Mouse (Mus musculus) CH12.LX (cell line): ENCODE measurements around the gene Igll1. TPM values are rescaled to one million over a fixed set of nuclear protein-coding genes. Genes with fewer than 3 reads are reported as not detected.

ENCODE experiments used
- DNase-seq: peaks from one replicate; pipeline ENCODE4 v3.0.0-alpha.2; 2013; ENCODE audit errors: extremely low read depth
- H3K27ac ChIP-seq: 2 replicates; pipeline ENCODE4 v1.5.1; 2012; ENCODE audit warnings: low read depth, mild to moderate bottlenecking, control low read depth, moderate library complexity; ENCODE audit not compliant: insufficient read depth
- H3K27me3 ChIP-seq: replicated peaks from 2 replicates; pipeline ENCODE3; 2012; ENCODE audit warnings: inconsistent platforms
- H3K36me3 ChIP-seq, 2 experiments: replicated peaks in 1 of 2; 2 replicates each; pipeline versions ENCODE3 to v1.6.1; 2012; ENCODE audit warnings: inconsistent platforms in 1 of 2, low read length in 1 of 2, mild to moderate bottlenecking in 1 of 2, mixed read lengths in 1 of 2, moderate library complexity in 1 of 2; ENCODE audit not compliant: control insufficient read depth in 1 of 2, insufficient read depth in 1 of 2
- H3K4me1 ChIP-seq, 2 experiments: 2 replicates each; pipeline ENCODE4 v1.6.1; 2012; ENCODE audit warnings: inconsistent platforms in 1 of 2, moderate library complexity in 1 of 2; ENCODE audit not compliant: insufficient read depth in 2 of 2, control insufficient read depth in 1 of 2
- H3K4me2 ChIP-seq: 2 replicates; pipeline ENCODE4 v1.6.1; 2012; ENCODE audit warnings: low read depth, mild to moderate bottlenecking, control low read depth; ENCODE audit not compliant: poor library complexity, insufficient read depth, severe bottlenecking
- H3K4me3 ChIP-seq, 3 experiments: fragments of 150-350 bp in 1 of 3; sonication (generic) in 1 of 3; replicated peaks in 1 of 3; 2 replicates each; pipeline versions ENCODE3 to v1.5.1; 2011 to 2012; ENCODE audit warnings: low read depth in 2 of 3, low read length in 2 of 3, mild to moderate bottlenecking in 2 of 3, moderate library complexity in 2 of 3, control low read depth in 1 of 3, improper control_type of control experiment in 1 of 3, inconsistent platforms in 1 of 3, mixed read lengths in 1 of 3; ENCODE audit not compliant: poor library complexity in 1 of 3
- H3K79me2 ChIP-seq: replicated peaks from 2 replicates; pipeline ENCODE4 v1.6.1; 2012; ENCODE audit warnings: mild to moderate bottlenecking, moderate library complexity; ENCODE audit not compliant: control insufficient read depth, poor library complexity, insufficient read depth, severe bottlenecking; ENCODE audit errors: extremely low read depth
- H3K9ac ChIP-seq: 2 replicates; pipeline ENCODE4 v1.6.1; 2012; ENCODE audit warnings: low read depth, mild to moderate bottlenecking, control low read depth, moderate library complexity; ENCODE audit not compliant: insufficient read depth
- H3K9me3 ChIP-seq: replicated peaks from 2 replicates; pipeline ENCODE3; 2012; ENCODE audit warnings: low read length, inconsistent platforms, mixed read lengths
- BHLHE40 ChIP-seq: IDR thresholded peaks from 2 replicates; pipeline ENCODE4 v1.6.1; 2011; ENCODE audit warnings: mild to moderate bottlenecking, low read depth, low read length, improper control_type of control experiment
- CHD2 ChIP-seq: IDR thresholded peaks from 2 replicates; pipeline ENCODE4 v1.6.1; 2011; ENCODE audit warnings: low read length, improper control_type of control experiment
- CTCF ChIP-seq, 2 experiments: IDR thresholded peaks in 1 of 2; conservative IDR thresholded peaks in 1 of 2; 2 replicates each; pipeline ENCODE4 v1.5.1; 2011 to 2012; ENCODE audit warnings: low read depth in 2 of 2, low read length in 2 of 2, improper control_type of control experiment in 1 of 2, inconsistent platforms in 1 of 2, mild to moderate bottlenecking in 1 of 2, moderate library complexity in 1 of 2
- E2F4 ChIP-seq: IDR thresholded peaks from 2 replicates; pipeline ENCODE4 v1.6.1; 2011; ENCODE audit warnings: low read depth, low read length, improper control_type of control experiment; ENCODE audit not compliant: insufficient replicate concordance
- EP300 ChIP-seq: IDR thresholded peaks from 2 replicates; pipeline ENCODE4 v1.6.1; 2011; ENCODE audit warnings: low read length, improper control_type of control experiment
- ETS1 ChIP-seq: conservative IDR thresholded peaks from 2 replicates; pipeline ENCODE4 v1.6.1; 2012; ENCODE audit warnings: low read depth, mild to moderate bottlenecking, inconsistent platforms, low read length, improper control_type of control experiment, moderate library complexity
- GABPA ChIP-seq: IDR thresholded peaks from 2 replicates; pipeline ENCODE4 v1.6.1; 2012; ENCODE audit warnings: low read depth, low read length, improper control_type of control experiment, inconsistent platforms; ENCODE audit not compliant: insufficient replicate concordance
- HCFC1 ChIP-seq: IDR thresholded peaks from 2 replicates; pipeline ENCODE4 v1.6.1; 2012; ENCODE audit warnings: low read depth, mild to moderate bottlenecking, inconsistent platforms, low read length, improper control_type of control experiment
- IRF4 ChIP-seq: IDR thresholded peaks from 2 replicates; pipeline ENCODE4 v1.6.1; 2014; ENCODE audit warnings: low read depth, mild to moderate bottlenecking, inconsistent platforms, low read length, improper control_type of control experiment
- JUN ChIP-seq: IDR thresholded peaks from 2 replicates; pipeline ENCODE4 v1.6.1; 2011; ENCODE audit warnings: low read depth, mild to moderate bottlenecking, low read length, improper control_type of control experiment, moderate library complexity; ENCODE audit not compliant: insufficient read depth
- JUND ChIP-seq: conservative IDR thresholded peaks from 2 replicates; pipeline ENCODE4 v1.6.1; 2011; ENCODE audit warnings: low read depth, low read length, improper control_type of control experiment
- KAT2A ChIP-seq: IDR thresholded peaks from 2 replicates; pipeline ENCODE4 v1.6.1; 2012; ENCODE audit warnings: low read length, improper control_type of control experiment, inconsistent platforms; ENCODE audit not compliant: insufficient replicate concordance
- MAFK ChIP-seq: IDR thresholded peaks from 2 replicates; pipeline ENCODE4 v1.6.1; 2011; ENCODE audit warnings: low read length, improper control_type of control experiment; ENCODE audit not compliant: insufficient replicate concordance
- MAX ChIP-seq: IDR thresholded peaks from 2 replicates; pipeline ENCODE4 v1.6.1; 2011; ENCODE audit warnings: low read length, improper control_type of control experiment
- MAZ ChIP-seq: IDR thresholded peaks from 2 replicates; pipeline ENCODE4 v1.6.1; 2012; ENCODE audit warnings: low read depth, mild to moderate bottlenecking, inconsistent platforms, low read length, improper control_type of control experiment, moderate library complexity
- MEF2A ChIP-seq: IDR thresholded peaks from 2 replicates; pipeline ENCODE4 v1.6.1; 2014; ENCODE audit warnings: low read depth, mild to moderate bottlenecking, inconsistent platforms, low read length, improper control_type of control experiment, borderline replicate concordance
- MYC ChIP-seq: IDR thresholded peaks from 2 replicates; pipeline ENCODE4 v1.6.1; 2011; ENCODE audit warnings: low read depth, mild to moderate bottlenecking, improper control_type of control experiment, low read length
- NELFE ChIP-seq: IDR thresholded peaks from 2 replicates; pipeline ENCODE4 v1.6.1; 2011; ENCODE audit warnings: low read depth, low read length, improper control_type of control experiment
- NRF1 ChIP-seq: IDR thresholded peaks from 2 replicates; pipeline ENCODE4 v1.6.1; 2014; ENCODE audit warnings: low read depth, mild to moderate bottlenecking, inconsistent platforms, low read length, improper control_type of control experiment, moderate library complexity
- PAX5 ChIP-seq: IDR thresholded peaks from 2 replicates; pipeline ENCODE4 v1.6.1; 2012; ENCODE audit warnings: low read length, inconsistent platforms, mixed read lengths
- POLR2AphosphoS2 ChIP-seq: IDR thresholded peaks from 2 replicates; pipeline ENCODE4 v1.6.1; 2011; ENCODE audit warnings: low read depth, low read length, improper control_type of control experiment
- RAD21 ChIP-seq: IDR thresholded peaks from 2 replicates; pipeline ENCODE4 v1.6.1; 2011; ENCODE audit warnings: low read depth, mild to moderate bottlenecking, low read length, improper control_type of control experiment, moderate library complexity
- SIN3A ChIP-seq: IDR thresholded peaks from 2 replicates; pipeline ENCODE4 v1.6.1; 2012; ENCODE audit warnings: low read length, improper control_type of control experiment, inconsistent platforms
- UBTF ChIP-seq: IDR thresholded peaks from 2 replicates; pipeline ENCODE4 v1.6.1; 2012; ENCODE audit warnings: low read depth, mild to moderate bottlenecking, inconsistent platforms, low read length, improper control_type of control experiment, moderate library complexity
- ZC3H11A ChIP-seq: IDR thresholded peaks from 2 replicates; pipeline ENCODE4 v1.6.1; 2012; ENCODE audit warnings: low read depth, mild to moderate bottlenecking, inconsistent platforms, low read length, improper control_type of control experiment
- ZKSCAN1 ChIP-seq: IDR thresholded peaks from 2 replicates; pipeline ENCODE4 v1.6.1; 2012; ENCODE audit warnings: low read depth, inconsistent platforms, low read length, improper control_type of control experiment, borderline replicate concordance
- ZNF384 ChIP-seq: IDR thresholded peaks from 2 replicates; pipeline ENCODE4 v1.6.1; 2012; ENCODE audit warnings: low read depth, low read length, improper control_type of control experiment, inconsistent platforms
- dilution Hi-C: fragments of 300-500 bp; cut with MboI; formaldehyde crosslinking; loops from 2 replicates; pipeline ENCODE4 v1.14.3; 2020; ENCODE audit warnings: low sequenced_read_pairs; ENCODE audit not compliant: extremely low pct_unique_long_range_greater_than_20kb, extremely low pct_ligation_motif_present
- in situ Hi-C: fragments of 300-500 bp; cut with MboI; formaldehyde crosslinking; loops from 3 replicates; pipeline ENCODE4 v1.14.3; 2019; ENCODE audit warnings: low sequenced_read_pairs, low pct_ligation_motif_present, low pct_unique_long_range_greater_than_20kb, mixed read lengths
- polyA plus RNA-seq: library from polyadenylated mRNA; unstranded; fragments of >175 nt; gene quantifications from 2 replicates; pipeline ENCODE4 v1.2.1, GENCODE M21; 2012; ENCODE audit warnings: low read depth; ENCODE audit not compliant: insufficient read length
- total RNA-seq, 2 experiments: library from RNA; depleted of rRNA; stranded (reverse); fragments of 300-350 nt in 1 of 2; fragments of >200 nt in 1 of 2; gene quantifications; 2 replicates each; pipeline ENCODE4 v1.2.3; 2012 to 2014

Igll1 gene
- total and polyA plus RNA-seq, 3 experiments, result not detected

DNA sequence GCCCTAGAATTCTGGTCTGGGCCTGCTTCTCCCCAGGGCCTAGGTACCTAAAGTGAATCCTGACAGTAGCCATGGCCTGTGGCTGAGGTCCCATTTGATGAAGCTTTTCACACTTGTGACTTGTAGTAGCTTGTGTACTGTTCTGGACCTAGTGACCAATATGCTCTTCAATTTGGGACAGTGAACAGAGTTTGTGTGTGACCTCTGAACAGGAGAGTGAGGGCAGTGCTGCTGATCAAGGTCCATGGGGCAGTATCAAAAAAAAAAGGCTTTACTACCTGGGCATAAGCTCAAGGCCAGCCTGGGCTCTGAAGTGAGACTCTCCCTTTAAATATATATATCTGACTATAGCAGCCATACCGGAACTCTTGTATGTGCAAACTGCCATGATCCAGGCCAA, 24.6 kb upstream of the Igll1 start:
- no peaks in the 10 kb centered on the region for H3K79me2 ChIP-seq
- TF ChIP-seq UBTF (no peak), MEF2A (no peak), POLR2AphosphoS2 (no peak), ETS1 (no peak), IRF4 (no peak), E2F4 (no peak), HCFC1 (no peak), PAX5 (no peak), NRF1 (no peak), ZNF384 (no peak), MYC (no peak), ZKSCAN1 (no peak), RAD21 (no peak), EP300 (no peak), ZC3H11A (no peak), MAFK (no peak)
- dilution Hi-C loops, result no loop called here
- no peak overlapping the region for H3K4me3 ChIP-seq
- H3K4me2 ChIP-seq, result no peak overlapping the region
- in situ Hi-C loops, result no loop called here
- DNase-seq, result no peak
- no peaks in the 10 kb centered on the region for H3K27me3 ChIP-seq
- no peak overlapping the region for H3K27ac ChIP-seq
- peaks cover 97 to 100% of the 10 kb centered on the region in 2 experiments for H3K36me3 ChIP-seq
- H3K9me3 ChIP-seq, result no peaks in the 10 kb centered on the region
- H3K4me1 ChIP-seq, result no peaks in the 10 kb centered on the region
- no peak overlapping the region for H3K9ac ChIP-seq

DNA sequence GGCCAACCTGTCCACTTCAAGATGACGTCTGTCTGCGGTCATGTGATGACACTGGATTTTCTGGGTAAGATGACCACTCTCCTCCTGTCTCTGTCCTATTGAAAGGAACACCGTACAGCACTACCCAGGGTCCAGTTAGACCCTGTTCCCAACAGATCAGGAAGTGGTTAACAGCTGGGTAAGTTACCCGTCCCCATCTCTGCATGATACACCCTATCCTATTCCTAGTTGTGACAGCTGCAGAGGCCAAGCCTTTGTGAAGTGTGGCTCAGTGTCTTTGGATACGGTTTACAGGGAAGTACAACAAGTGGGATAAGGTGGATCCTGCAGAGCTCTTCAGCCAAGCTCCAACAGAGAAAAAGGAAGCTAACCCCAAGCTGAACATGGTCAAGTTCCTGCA, 15.2 kb upstream of the Igll1 start:
- dilution Hi-C loops, result no loop called here
- no peak for TF ChIP-seq MAFK
- no peak for TF ChIP-seq ZC3H11A
- TF ChIP-seq BHLHE40, result no peak
- TF ChIP-seq NELFE, result no peak
- TF ChIP-seq MAX, result no peak
- TF ChIP-seq CTCF (conservative IDR thresholded peaks at IDR 0.05 in 1 of 2, IDR thresholded peaks at IDR 0.05 in 1 of 2; ENCODE audit: low read depth in 2 of 2, low read length in 2 of 2), result no peak
- TF ChIP-seq KAT2A, result no peak
- TF ChIP-seq MAZ, result no peak
- no peak for TF ChIP-seq MEF2A
- TF ChIP-seq SIN3A, result no peak
- TF ChIP-seq GABPA, result no peak
- TF ChIP-seq E2F4, result no peak
- TF ChIP-seq CHD2, result no peak
- no peak for TF ChIP-seq MYC
- no peak for TF ChIP-seq EP300
- no peak for TF ChIP-seq ETS1
- no peak for TF ChIP-seq NRF1
- TF ChIP-seq JUN, result no peak
- TF ChIP-seq JUND, result no peak
- TF ChIP-seq, all 38 proteins: peak for 0
- DNase-seq, result no peak
- Histone ChIP-seq H3K9me3 (peaks cover 8% of the 10 kb centered on the region), H3K4me2 (no peak overlapping the region), H3K27me3 (no peaks in the 10 kb centered on the region), H3K4me3 (no peak overlapping the region), H3K9ac (no peak overlapping the region), H3K27ac (no peak overlapping the region), H3K36me3 (peaks cover 71 to 93% of the 10 kb centered on the region in 2 experiments), H3K4me1 (no peaks in the 10 kb centered on the region), H3K79me2 (no peaks in the 10 kb centered on the region; the same call in 1 of the 2 replicates)
- in situ Hi-C loops, result no loop called here
